8 mouse cellular contexts compared by ENCODE assay signal in genomic region chr13:37619841-37620725, GRCm38 (mm10).
DNase-seq lines count a peak whose midpoint lies in the region; ATAC-seq and TF ChIP-seq lines count a peak whose summit lies in the region.

No protein-coding gene starts in this region.

- WGBS in forebrain, embryonic 10.5 days = 65% methylated on average over 11 of the region's 11 CpGs
- whole genome bisulfite sequencing in forebrain, embryonic 15.5 days = 66% methylated on average over 11 of the region's 11 CpGs
- 38% methylated on average over 11 of the region's 11 CpGs for WGBS in kidney, embryonic 14.5 days
- WGBS in lung, embryonic 16.5 days = 30% methylated on average over 11 of the region's 11 CpGs
- WGBS in cerebellum, adult 2 months = 57% methylated on average over 11 of the region's 11 CpGs

- H3K27me3 ChIP-seq in forebrain, embryonic 10.5 days (ENCODE audit: poor library complexity, severe bottlenecking) = no peaks in the 10 kb centered on the region
- no peaks in the 10 kb centered on the region for H3K27me3 ChIP-seq in forebrain, embryonic 15.5 days
- H3K27me3 ChIP-seq in kidney, embryonic 14.5 days (ENCODE audit: control insufficient read depth, insufficient read depth, low read length) = no peaks in the 10 kb centered on the region
- no peaks in the 10 kb centered on the region for H3K27me3 ChIP-seq in lung, embryonic 16.5 days (ENCODE audit: control insufficient read depth, insufficient read depth, low read depth, low read length)
- no peaks in the 10 kb centered on the region for H3K27me3 ChIP-seq in cerebellum, adult 2 months (ENCODE audit: control insufficient read depth, insufficient read depth, low read length)

- H3K9ac ChIP-seq in forebrain, embryonic 15.5 days (replicated peaks) = no peak overlapping the region
- H3K9ac ChIP-seq in kidney, embryonic 14.5 days (ENCODE audit: low read depth, low read length) = 0 out of 2 replicates have a peak overlapping the region, but pooled peaks have one; percentile 31
- peak overlapping the region; percentile 29 for H3K9ac ChIP-seq in lung, embryonic 16.5 days (ENCODE audit: low read length)

- no peak overlapping the region for H3K4me2 ChIP-seq in forebrain, embryonic 15.5 days (replicated peaks)
- no peak overlapping the region for H3K4me2 ChIP-seq in kidney, embryonic 14.5 days (replicated peaks; ENCODE audit: low read depth, low read length)
- H3K4me2 ChIP-seq in lung, embryonic 16.5 days (ENCODE audit: low read depth, low read length) = no peak overlapping the region

- no peaks in the 10 kb centered on the region for H3K36me3 ChIP-seq in forebrain, embryonic 10.5 days (replicated peaks)
- H3K36me3 ChIP-seq in forebrain, embryonic 15.5 days = no peaks in the 10 kb centered on the region
- H3K36me3 ChIP-seq in kidney, embryonic 14.5 days (ENCODE audit: control insufficient read depth, insufficient read depth, low read length) = no peaks in the 10 kb centered on the region
- no peaks in the 10 kb centered on the region for H3K36me3 ChIP-seq in lung, embryonic 16.5 days (ENCODE audit: control insufficient read depth, insufficient read depth, low read length)

- no peak overlapping the region for H3K4me3 ChIP-seq in forebrain, embryonic 10.5 days
- H3K4me3 ChIP-seq in forebrain, embryonic 15.5 days = no peak overlapping the region
- no peak overlapping the region for H3K4me3 ChIP-seq in kidney, embryonic 14.5 days (ENCODE audit: low read length)
- H3K4me3 ChIP-seq in lung, embryonic 16.5 days (ENCODE audit: low read length) = no peak overlapping the region
- no peak overlapping the region for H3K4me3 ChIP-seq in cerebellum, adult 2 months (replicated peaks; ENCODE audit: insufficient read depth, low read depth, low read length)

- peaks cover 13% of the 10 kb centered on the region for H3K4me1 ChIP-seq in forebrain, embryonic 10.5 days
- H3K4me1 ChIP-seq in forebrain, embryonic 15.5 days = no peaks in the 10 kb centered on the region
- H3K4me1 ChIP-seq in kidney, embryonic 14.5 days (ENCODE audit: control insufficient read depth, insufficient read depth, low read length) = peaks cover 5% of the 10 kb centered on the region
- peaks cover 14% of the 10 kb centered on the region for H3K4me1 ChIP-seq in lung, embryonic 16.5 days (replicated peaks; ENCODE audit: control insufficient read depth, insufficient read depth, low read length)
- no peaks in the 10 kb centered on the region for H3K4me1 ChIP-seq in cerebellum, adult 2 months (ENCODE audit: control insufficient read depth, insufficient read depth, low read length)

- peak overlapping the region; percentile 58 for H3K27ac ChIP-seq in forebrain, embryonic 10.5 days
- no peak overlapping the region for H3K27ac ChIP-seq in forebrain, embryonic 15.5 days (replicated peaks)
- peak overlapping the region; percentile 44; the same call in 1 of the 2 replicates for H3K27ac ChIP-seq in kidney, embryonic 14.5 days (ENCODE audit: low read depth, low read length)
- H3K27ac ChIP-seq in lung, embryonic 16.5 days (ENCODE audit: low read length) = peak overlapping the region; percentile 86
- H3K27ac ChIP-seq in cerebellum, adult 2 months (ENCODE audit: insufficient read depth, low read length) = no peak overlapping the region

- TF ChIP-seq POLR2A in cerebellum, adult 2 months (IDR thresholded peaks at IDR 0.05; ENCODE audit: borderline replicate concordance, insufficient read depth, low read length) = no peak

- no peaks in the 10 kb centered on the region for H3K9me3 ChIP-seq in forebrain, embryonic 10.5 days
- no peaks in the 10 kb centered on the region for H3K9me3 ChIP-seq in forebrain, embryonic 15.5 days
- H3K9me3 ChIP-seq in kidney, embryonic 14.5 days (ENCODE audit: control insufficient read depth, low read length) = no peaks in the 10 kb centered on the region
- H3K9me3 ChIP-seq in lung, embryonic 16.5 days (ENCODE audit: control insufficient read depth, low read length) = no peaks in the 10 kb centered on the region

- no peak for DNase-seq in forebrain, embryonic 10.5 days (ENCODE audit: extremely low spot score, low spot score)
- DNase-seq in adrenal gland, adult (ENCODE audit: inconsistent age in 2 of 2, low spot score in 1 of 2) = peak; percentile 67 to 88
- peak; percentile 62 to 71 for DNase-seq in heart, adult 18-20 months
- DNase-seq in spleen, postnatal 4 days (ENCODE audit: low spot score in 2 of 2) = peak; percentile 41 to 74
- no peak for DNase-seq in cerebellum, adult 2 months

- no peak for TF ChIP-seq CTCF in cerebellum, adult 2 months (IDR thresholded peaks at IDR 0.05; ENCODE audit: borderline replicate concordance, insufficient read depth, low read depth, low read length)

- no peak for ATAC-seq in forebrain, embryonic 15.5 days (replicated peaks)
- ATAC-seq in kidney, embryonic 14.5 days (ENCODE audit: low FRiP score, low TSS enrichment) = peak; percentile 66
- ATAC-seq in lung, embryonic 16.5 days (ENCODE audit: low read depth) = peak; percentile 94

Comparison
In these comparisons a context has a peak if more than half of its experiments do, and no peak if none do; other contexts are left out.
1. H3K27ac ChIP-seq: peak in forebrain, embryonic 10.5 days (single experiment), kidney, embryonic 14.5 days (single experiment) and lung, embryonic 16.5 days (single experiment); none in forebrain, embryonic 15.5 days (single experiment) and cerebellum, adult 2 months (single experiment).
2. DNase-seq: peak in adrenal gland, adult (2 of 2), heart, adult 18-20 months (2 of 2) and spleen, postnatal 4 days (2 of 2); none in forebrain, embryonic 10.5 days (single experiment) and cerebellum, adult 2 months (0 of 2).